Mouse (Mus musculus): ENCODE measurements at regions not wholly inside any gene's neighbourhood (a gene's known extent, or its start where the extent isn't known, plus 50 kb on each side); places are given as distances from the start of the nearest gene placed in this dataset.

DNA sequence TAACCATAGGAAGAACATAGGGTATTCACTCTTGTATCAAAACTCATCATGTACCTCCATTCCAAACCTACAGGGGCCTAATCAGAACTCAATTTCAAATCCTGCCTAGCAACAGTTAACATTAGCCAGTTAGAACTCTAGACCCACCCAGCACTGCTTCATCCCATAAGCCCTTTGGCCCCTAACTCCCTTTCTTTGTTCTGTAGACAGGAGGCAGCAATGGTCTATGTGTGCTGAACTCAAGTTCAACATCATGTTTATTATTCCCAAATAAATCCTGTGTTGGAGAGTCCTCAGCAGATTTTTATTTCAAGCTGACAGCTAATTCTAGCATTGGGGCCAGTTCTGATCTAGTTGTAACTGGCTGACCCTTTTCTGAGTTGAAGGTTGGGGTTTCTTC lies 112.2 kb downstream of the Ipo8 start:
- DNase-seq (ENCODE audit: low spot score in 2 of 2) = no peak

DNA sequence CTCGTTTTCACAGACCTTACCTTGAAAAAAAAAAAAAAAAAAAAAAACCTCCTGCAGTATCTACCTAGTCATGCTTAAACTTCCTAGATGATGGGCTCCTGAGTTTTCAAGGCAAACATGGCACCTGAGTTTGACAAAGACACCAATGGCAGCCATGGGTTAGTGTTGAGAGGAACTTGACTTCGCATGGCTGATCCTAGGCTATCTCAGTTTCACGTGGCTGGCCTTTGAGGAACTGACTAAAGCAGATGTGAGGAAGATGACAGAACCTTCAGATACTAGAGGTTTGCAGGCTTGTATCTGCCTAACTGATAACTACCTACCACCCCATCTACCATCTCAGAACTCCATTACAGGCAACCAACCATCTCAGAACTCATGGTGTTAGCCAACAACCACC lies 120.9 kb downstream of the Ipo8 start:
- DNase-seq (ENCODE audit: low spot score in 2 of 2) = no peak

DNA sequence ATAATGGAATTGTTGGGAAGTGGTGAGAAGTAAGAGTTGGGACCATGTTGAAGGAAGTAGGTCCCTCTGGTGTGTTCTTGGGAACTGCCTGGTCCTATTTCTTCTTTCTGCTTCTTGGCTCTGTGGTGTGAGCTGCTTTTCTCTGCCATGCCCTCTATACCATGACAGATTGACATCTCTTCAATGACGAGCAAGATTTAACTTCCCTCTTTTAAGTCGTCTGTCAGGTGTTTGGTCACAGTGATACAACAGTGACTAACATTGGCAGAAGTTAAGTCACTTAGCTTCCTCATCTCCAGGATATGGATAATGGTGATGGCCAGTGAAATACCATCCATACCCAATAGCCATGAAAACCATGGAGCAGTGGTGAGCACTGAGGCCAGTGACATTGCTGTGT lies 122.9 kb downstream of the Ipo8 start:
- DNase-seq (ENCODE audit: low spot score in 2 of 2) = no peak

DNA sequence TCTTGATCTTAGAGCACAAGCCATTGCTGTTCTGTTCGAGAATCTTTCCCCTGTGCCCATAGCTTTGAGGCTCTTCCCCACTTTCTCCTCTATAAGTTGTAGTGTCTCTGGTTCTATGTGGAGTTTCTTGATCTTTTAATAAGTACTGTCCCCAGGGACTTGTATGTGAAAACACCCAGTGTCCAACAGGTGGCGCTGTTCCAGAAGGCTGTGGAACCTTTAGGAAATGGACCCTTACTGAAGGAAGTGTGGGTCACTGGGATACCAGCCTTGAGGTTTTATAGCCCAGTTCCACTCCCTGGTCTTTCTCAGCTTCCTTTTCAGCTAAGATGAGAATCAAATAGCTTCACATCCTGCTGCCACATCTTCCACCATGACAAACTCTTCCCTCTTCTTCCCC lies 125.6 kb downstream of the Ipo8 start:
- peak in 1 of 2 experiments; percentile 44 for DNase-seq (ENCODE audit: low spot score in 2 of 2)

DNA sequence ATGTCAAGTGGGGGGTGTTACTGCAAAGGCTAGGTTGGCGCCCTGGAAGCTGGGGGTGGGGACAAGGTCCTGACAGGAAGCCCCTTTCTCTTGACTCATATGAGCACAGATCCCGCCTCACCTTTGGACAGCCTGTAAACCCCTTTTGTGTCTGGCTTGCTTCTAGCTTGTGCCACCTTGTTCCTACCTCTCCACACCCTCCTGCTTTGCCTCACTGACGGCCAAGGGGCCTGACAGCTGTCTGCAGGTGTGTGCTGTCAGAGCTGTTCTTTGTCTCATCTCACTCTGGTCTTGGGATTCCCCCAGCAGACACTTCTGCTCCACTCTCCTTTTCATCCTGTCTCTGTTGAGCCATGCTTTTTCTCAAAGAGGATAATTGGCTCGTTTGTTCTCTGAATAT lies 137.9 kb downstream of the Ipo8 start:
- no peak for DNase-seq (ENCODE audit: low spot score in 2 of 2)

DNA sequence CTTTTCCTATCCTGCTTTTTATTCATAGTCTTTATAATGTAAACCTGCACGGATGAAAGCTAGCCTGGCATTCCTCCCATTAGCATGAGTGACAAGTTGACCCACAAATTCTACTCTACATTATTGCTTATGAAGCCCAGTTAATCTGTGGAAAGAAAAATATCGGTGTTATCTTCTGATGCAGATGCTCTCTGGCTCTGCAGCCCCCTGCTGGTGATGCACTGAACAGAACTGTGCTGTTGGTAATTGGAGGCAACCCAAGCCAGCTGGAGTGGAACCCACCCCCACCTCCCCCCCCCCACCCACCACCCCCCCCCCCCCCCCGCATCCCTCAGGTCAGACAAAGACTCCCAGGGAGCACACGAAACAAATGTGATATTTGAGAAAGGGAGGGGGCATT lies 143.5 kb downstream of the Ipo8 start:
- peak; percentile 8 to 64 for DNase-seq (ENCODE audit: low spot score in 2 of 2)

DNA sequence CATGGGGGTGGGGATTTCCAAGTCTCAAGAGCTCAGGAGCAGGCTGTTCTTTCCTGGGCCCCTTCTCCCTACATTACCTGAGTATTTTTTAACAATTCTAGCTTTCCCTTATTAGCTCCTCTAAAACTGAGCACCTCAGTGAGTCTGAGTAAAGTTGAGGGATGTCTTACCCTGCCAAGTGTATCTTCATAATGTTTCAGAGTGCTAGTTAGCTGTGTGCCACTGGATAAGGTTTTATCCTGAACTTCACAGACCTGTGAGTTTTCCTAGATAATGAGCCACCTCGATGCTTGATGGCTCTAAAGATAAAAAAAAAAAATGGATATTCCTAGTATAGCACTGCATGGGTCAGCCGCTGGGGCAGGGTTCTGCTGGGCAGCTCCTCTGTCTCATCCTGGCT lies 171.1 kb downstream of the Ipo8 start:
- DNase-seq (ENCODE audit: low spot score in 2 of 2) = no peak

DNA sequence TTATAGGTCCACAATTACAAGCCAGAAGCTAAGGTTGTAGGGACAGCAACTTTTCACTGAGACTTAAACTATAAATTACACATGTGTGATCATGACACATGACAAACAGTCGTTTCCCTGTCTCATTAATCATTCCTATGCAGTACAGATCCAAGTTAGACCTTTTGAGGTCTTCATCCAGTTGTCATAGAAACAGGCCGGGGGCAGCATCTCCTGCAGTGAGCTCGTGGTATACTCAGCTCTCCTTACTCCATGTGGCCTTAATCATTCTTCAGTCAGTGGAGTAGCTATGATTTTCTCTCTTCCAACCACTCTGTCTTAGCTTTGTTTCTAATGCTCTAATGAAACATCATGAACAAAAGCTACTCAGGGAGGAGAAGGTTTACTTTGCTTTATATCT lies 178.1 kb downstream of the Ipo8 start:
- DNase-seq (ENCODE audit: low spot score in 2 of 2) = no peak

DNA sequence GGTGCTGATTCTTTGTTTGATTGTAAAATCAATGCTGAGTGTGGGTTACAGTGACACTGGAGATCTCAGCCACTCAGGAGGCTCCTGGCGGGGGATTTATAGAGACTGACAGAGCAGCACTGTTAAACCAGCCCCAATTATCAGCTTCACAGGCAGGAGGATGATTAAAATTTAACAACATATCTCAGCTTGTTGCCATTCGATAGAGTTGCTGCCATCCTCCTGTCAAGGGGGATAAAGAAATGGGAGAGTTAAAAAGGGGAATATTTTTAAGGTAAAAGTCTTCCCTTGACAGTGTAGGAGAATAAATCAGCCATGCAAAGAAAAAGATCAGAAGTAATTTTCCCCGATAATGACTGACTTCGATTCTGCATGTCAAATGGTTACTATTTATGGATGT lies 178.8 kb downstream of the Ipo8 start:
- DNase-seq (ENCODE audit: low spot score in 2 of 2) = no peak

DNA sequence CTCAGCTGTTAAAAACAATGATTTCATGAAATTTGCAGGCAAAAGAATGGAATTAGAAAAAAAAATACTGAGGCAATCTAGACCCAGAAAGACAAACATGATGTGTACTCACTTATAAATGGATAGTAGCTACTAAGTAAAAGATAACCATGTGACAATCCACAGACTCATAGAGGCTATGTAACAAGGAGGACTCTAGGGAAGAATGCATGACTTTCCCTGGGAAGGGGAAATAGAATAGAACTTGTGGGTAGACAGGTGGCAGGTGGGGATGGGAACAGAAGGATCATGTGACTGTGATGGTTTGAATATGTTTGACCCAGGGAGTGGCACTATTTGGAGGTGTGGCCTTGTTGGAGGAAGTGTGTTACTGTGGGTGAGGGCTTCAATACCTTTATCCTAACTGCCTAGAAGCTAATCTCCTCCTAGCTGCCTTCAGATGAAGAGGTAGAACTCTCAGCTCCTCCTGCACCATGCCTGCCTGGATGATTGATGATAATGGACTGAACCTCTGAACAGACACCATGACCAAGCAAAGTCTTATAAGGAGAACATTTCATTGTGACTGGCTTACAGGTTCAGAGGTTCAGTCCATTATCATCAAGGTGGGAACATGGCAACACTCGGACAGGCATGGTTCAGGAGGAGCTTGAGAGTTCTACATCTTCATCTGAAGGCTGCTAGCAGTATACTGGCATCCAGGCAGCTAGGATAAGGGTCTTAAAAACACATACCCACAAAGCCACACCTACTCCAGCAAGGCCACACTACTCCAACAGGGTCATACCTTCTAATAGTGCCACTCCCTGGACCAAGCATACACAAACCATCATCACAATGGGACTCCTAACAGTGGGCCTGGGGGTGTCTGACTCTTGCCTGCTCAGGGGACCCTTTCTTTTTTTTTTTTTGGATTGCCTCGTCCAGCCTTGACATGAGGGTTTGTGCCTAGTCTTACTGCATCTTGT lies 183.6 kb downstream of the Ipo8 start:
- DNase-seq (ENCODE audit: low spot score in 2 of 2) = no peak

DNA sequence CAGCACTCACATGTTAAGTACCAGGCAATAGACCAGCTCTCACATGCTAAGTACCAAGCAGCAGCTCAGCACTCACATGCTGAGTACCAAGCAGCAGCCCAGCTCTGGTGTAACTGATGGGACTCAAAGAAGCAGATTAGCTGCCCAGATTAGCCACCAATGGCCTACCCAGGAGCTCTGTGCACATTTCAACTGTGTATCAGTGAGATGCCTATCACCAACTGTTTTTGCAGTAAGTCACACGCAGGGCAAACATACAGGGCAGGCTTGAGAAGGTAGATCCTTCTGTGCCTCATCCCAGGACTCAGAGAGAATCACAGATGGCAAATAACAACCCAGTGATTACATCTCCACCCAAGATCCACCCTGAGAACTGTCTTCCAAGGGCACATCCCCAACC lies 190.7 kb downstream of the Ipo8 start:
- DNase-seq (ENCODE audit: low spot score in 2 of 2) = no peak

DNA sequence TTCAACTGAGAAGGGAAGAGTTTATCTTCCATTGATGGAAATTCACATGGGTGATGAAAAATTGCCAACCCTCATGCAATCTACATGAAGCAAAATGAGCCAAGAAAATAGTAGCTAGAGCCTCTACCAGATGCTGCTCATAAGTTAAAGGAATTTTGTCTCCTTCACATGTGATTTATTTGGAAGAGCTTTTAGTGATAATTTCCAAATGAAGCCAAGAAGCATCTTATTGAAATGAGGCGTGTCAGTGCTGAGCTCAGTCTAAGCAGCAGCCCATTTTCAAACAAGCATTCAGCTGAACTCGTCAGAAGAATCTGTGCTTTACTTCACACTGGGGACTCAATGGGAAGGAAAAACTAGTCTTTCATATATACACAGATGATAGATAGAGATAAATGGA lies 190.0 kb upstream of the Tmtc1 start:
- no peak for DNase-seq (ENCODE audit: low spot score in 2 of 2)

DNA sequence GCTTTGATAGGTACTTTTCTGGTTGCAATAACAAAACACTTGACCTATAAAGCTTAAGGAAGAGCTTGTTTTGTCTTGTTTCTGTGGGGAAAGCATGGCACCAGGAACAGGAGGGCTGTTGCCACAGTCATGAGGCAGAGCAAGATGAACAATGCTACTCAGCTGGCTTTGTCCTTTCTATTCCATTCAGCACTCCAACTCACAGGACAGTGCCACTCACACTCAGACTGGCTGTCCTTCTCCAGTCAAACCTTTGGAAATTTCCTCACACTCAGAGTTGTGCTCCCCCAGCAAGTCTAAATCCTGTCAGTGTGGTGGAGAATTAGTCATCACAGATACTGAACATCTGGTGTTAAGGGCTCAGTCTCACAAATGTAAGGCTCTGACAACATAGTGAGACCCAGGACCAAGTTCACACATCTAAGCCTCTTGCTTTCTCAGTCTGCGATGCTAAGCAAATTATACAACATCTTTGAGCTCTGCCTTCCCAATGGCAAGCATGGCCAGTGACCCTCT lies 183.0 kb upstream of the Tmtc1 start:
- no peak for DNase-seq (ENCODE audit: low spot score in 2 of 2)

DNA sequence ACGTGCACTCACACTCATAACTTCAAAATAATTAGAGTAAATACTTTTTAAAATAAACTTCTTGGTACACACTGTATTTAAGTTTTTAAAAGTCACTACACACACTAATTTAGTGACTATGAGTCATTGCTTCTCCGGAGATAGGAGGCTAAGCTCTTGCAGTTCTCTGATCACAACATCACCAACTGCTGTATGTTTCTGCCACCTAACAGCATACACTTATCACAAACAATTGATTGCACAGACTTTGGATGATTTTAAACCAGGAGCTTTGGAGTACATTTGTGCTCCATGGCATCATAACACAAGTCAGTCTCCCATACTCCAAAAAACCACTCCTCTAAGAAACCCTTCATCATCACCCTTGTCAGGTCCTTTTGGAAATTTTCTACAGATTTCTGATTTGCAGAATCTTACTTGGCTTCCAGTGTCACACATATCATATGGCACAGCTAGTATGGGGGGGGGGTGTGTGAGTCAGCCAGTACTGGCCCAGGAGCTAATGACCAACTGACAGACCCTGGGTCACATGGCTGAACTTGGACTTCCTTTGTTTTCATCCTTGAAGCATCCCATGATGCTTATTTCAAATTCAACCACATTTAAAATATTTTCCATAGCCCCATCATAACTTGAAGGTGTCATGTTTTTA lies 179.1 kb upstream of the Tmtc1 start:
- DNase-seq (ENCODE audit: low spot score in 2 of 2) = no peak

DNA sequence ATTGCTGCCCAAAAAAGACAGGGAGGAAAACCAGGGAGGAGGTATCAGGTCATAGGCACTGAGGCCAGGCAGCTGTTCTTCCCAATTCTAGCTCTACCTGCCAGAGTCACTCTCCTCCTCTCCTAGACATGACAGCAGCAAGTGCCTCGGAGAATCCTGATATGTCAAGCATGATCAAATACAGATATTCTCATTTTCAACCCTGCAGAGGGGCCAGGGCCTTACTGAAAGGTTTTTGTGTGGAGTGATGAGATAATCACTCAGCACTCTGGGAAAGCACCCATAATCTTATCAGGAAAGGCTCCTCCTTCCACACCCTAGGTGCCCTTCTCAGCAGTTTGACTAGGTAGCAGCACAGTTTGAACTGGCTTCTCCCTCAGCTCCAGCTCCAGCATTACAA lies 175.8 kb upstream of the Tmtc1 start:
- no peak for DNase-seq (ENCODE audit: low spot score in 2 of 2)

DNA sequence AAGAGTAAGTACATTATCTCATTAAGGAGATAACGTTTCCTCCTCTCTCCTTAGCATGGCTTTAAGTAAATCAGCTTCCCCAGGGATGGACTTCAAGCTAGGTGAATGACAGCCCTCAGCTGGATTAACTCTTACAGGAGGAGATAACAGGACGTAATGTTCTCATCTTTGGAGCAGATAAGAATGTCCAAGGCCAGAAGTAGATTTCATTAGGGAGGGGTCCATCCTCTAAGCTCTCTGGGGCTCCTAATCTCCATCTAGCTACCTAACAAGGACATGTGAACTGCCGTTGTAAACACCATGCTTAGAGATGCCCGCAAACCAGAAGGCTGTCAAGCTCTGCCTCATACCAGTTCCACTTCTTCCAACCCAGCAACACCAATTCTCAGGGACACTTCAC lies 171.7 kb upstream of the Tmtc1 start:
- no peak for DNase-seq (ENCODE audit: low spot score in 2 of 2)

DNA sequence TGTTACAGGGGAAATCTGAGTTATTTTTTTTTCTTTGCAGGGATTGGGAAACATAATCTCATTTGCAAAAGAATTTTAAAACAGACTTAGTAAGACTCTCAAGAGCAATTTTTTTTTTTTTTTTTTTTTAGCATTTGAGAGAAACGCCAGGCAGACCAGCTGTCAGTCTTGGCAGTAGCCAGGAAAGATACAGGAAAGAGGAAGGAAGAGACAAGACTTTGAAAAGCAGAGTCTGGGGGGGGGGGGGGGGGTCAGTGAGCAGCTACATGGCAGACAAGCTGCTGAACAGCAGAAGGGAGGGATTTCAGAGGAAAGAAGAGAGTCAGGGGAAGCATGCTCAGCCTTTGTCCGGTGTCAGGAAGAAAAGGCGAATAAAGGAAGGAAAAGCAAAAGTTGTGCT lies 171.3 kb upstream of the Tmtc1 start:
- no peak for DNase-seq (ENCODE audit: low spot score in 2 of 2)

DNA sequence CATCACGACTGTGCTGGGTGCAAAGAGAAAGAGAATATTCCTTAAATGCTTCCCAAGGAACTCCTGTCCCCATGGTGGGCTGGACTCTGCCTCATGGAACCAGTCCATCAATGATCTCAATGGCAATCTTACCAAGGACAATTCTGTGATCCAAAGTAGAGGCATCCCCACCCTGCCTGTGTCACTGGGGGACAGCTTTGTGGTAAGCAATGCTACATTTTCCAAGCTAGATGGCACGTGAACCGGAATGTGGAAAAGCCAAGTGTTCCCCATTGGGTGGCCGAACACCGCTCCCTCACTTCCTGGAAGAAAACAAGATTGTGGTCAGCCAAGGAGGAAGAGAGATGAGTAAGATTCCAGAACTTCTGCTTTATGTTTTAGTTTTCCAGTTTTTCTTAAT lies 164.7 kb upstream of the Tmtc1 start:
- no peak for DNase-seq (ENCODE audit: low spot score in 2 of 2)

DNA sequence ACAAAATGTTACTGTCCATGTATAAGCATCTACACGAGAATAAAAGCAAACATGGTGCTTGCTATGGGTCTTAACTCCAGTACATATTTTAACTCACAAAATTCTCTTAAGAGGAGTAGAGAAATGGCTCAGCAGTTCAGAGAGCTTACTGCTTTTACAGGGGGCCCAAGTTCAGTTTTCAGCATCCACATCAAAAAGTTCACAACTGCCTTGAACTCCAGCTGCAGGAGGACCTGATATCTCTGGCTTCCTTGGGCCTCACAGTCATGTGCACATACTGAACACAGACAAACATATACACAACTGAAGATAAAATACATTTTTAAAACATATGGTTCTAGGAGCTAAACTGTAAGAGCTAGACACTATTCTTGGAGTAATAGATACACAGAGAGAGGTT lies 161.0 kb upstream of the Tmtc1 start:
- peak; percentile 49 to 52 for DNase-seq (ENCODE audit: low spot score in 2 of 2)

DNA sequence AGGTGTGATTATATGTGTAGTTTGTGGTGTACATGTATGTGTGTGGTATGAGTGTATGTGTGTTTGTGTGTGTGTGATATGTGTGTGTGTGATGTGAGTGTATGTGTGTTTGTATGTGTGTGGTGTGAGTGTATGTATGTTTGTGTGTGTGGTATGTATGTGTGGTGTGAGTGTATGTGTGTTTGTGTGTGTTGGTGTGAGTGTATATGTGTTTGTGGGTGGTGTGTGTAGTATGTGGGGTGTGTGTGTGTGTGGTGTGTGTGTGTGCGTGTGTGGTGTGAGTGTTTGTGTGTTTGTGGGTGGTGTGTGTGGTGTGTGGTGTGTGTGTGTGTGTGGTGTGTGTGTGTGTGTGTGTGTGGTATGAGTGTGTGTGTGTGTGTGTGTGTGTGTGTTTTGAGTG lies 160.6 kb upstream of the Tmtc1 start:
- no peak for DNase-seq (ENCODE audit: low spot score in 2 of 2)

DNA sequence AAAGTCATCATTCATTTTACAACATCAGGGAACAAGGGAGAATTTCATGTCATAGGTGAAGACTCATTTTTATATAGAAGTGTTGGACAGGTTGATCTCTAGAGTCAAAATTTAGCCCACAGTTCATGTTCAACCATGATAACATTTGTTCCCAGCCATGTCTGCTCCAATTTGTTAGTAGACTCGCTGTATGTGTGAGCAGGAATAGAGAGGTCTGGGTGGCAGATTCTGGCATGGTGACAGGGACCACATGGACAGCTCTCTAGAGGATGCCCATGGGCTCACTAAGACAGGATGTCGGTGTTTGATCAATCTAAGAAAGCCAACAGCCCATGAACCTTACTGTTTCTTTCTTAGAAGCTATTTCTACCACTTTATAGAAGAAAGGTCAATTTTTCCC lies 159.7 kb upstream of the Tmtc1 start:
- no peak for DNase-seq (ENCODE audit: low spot score in 2 of 2)

DNA sequence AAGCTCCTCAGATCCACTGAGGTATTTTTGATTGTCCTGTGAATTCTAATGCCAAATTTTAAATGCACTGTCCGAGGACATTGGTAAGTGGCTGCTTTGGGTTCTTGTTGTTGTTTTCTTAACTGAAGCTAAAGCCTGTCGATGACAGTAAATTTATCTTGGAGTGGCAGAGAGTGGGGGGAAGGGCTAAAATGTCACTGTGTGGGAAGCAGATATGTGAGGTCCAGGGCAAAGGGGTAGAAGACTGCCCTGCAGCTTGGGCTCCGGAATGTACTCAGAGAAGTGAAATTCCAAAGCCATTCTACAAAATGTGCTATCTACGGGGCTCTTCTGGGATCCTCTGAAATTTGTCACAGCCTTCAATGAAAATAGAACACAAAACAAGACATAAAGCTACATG lies 159.3 kb upstream of the Tmtc1 start:
- no peak for DNase-seq (ENCODE audit: low spot score in 2 of 2)

DNA sequence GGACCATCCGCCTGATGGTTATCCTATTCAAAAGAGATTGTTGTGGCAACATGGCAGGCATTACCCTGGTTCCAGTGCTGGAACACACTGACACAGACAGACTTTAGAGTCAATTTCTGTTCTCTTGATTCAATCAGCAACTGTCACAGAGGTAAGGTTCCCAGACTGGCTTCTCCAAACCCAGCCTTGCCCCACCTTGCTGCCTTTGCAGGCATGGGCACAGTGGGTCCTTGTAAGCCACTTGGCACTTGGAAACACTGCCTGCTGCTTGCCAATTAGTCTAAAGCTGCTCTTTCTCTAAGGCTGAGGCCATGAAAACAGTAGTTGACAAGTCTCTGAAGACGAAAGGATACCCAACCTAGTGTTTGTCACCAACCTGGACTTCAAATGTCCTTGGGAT lies 158.7 kb upstream of the Tmtc1 start:
- no peak for DNase-seq (ENCODE audit: low spot score in 2 of 2)
